Mouse (Mus musculus) left cerebral cortex, postnatal 14 days (tissue): Measurements from ENCODE around the gene Akap4. TPM values are rescaled to one million over a fixed set of nuclear protein-coding genes. Genes with fewer than 3 reads are reported as not detected.
A peak's percentile ranks its signal among the peaks of the same experiment; 100 is the strongest.

Source experiments
- DNase-seq, 2 experiments: peaks; one replicate each; pipeline ENCODE4 v3.0.0; 2021 to 2022; ENCODE audit warnings: low spot score in 2 of 2, mixed read lengths in 1 of 2
- intact Hi-C: fragments of 180-260 bp; cut with DNase I; formaldehyde crosslinking; loops from one replicate; pipeline ENCODE4 v1.15.1; 2025
- long read RNA-seq, 2 experiments: library from polyadenylated mRNA; stranded (forward); transcript quantifications; one replicate each; pipeline ENCODE4 v2.0.0; 2021
- total RNA-seq, 2 experiments: library from RNA; stranded (reverse); gene quantifications; 2 replicates each; pipeline ENCODE4 v1.2.3; 2021

Gene Akap4
- total RNA-seq: not detected
- long read RNA-seq, experiment 1: 0 reads
- long read RNA-seq, experiment 2: 0 reads

DNA sequence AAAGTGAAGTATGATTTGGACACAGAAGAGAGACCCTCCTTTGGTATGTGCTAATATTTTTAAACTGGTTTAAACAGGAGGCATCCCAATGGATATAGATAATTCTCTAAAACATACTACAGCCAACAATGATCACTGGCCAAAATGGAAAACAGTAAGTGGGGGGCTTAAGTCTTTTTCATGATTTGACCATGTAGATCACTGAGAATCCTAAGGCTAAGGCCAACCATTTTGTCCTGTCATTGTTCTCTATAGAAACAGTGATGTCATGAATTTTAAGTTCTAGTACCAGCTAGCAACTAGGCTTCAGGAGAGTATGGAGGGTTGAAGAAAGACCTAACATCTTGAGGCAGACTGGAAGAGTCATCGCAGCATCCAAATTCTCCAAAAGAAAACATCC lies at the start of gene Akap4:
Akap4 (plus strand) TSS at position 301 of the 400 bp plus-strand sequence.
- intact Hi-C loops: no loop called here

DNA sequence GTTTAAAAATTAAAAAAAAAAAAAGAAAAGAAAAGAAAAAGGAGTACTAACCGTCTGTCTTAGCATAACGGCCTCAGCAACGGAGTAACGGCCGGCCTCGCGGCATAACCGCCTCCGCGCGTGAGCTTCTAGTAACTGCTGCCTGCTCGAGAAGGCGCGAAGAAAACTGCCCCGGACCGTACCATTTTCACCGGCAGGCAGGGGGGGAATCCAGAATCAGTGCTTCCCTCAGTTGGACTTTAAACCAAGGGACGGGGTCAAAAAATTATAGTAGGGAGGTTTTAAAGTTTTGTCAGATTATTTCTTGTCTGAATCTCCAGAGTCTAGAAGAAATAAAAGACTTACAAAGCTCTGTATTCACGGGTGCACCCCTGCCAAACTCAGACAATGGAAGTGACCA lies 25.8 kb upstream of the Akap4 start, which contains the start of gene Ccnb3:
Ccnb3 (minus strand) TSS at position 101 of the 400 bp plus-strand sequence.
- intact Hi-C loops: no loop called here
- no peak for DNase-seq

More for the DNA sequence above, at the start of gene Akap4:
- DNase-seq: no peak

DNA sequence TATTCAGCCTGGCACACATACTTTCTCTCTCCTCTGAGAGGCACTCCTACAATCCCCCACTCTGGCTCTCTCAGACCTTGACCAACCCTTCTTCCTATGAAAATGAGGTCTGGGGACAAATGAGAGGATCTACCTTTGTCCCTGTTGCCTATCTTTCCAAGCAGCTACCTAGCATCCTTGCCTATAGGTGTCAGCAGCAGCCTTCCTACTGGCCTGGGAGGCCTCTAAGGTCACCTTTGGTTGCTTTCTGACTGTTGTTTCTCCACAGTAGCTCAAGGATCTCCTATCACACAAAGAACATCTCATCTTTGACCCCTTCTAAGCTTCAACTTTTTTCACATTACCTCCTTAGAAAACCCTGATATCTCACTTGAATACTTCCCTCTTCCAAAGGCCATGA lies 10.3 kb upstream of the Akap4 start:
- intact Hi-C loops: no loop called here
- no peak for DNase-seq

DNA sequence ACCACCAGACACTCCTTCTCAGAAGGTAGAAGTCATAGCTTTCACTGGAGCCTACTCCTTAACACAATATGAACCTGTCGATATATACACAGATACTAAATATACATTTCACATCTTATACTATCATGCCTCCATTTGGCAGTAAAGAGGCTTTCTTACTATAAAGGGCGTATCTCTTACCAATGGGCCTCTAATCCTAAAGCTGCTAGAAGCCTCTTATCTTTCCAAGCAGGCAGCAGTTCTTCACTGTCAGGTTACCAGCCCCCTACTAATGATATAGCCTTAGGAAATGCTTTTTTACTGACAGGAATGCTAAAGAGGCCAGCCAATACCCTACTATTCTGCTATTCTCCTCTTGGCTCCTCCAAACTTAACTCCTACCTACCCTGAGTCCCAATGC lies 9.7 kb upstream of the Akap4 start:
- no peak for DNase-seq
- intact Hi-C loops: no loop called here

DNA sequence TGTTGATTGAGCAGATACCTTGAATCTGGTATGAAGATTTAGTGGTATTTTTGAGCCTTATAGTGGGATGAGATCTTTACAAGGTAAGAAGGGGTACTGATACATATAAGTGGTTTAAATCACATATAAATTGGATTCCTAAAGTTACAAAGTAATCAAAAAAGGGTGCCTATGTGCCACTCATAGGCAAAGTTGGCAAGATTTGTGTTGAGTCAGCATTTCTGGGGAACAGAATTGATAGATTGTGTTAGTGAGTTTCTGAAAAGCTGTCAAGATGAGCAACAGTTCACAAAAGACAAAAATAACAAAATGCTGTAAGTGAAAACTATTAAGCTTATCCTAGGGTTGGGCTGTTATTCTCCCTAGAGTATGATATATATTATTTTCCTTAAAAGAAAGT lies 3.2 kb upstream of the Akap4 start:
- DNase-seq: no peak
- intact Hi-C loops: no loop called here

DNA sequence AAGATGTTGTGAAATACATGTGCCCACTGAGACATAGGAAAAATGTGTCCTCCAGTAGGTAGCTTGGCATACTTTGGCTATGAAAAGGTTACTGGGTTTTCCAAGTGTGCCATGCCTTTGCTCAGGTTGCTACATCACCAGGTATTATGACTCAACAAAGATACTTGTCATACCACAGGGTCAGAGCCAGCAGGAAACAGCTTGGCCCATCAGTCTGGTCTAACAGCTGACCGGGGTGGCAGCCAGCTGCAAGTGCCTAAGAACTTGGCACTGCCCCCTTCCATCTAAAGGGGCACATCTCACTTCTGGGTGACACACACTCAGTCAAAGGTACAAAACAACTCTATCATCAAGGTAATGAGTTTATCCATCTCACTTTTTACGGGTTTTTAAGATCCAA lies 683 bp downstream of the Akap4 start:
- intact Hi-C loops: no loop called here

DNA sequence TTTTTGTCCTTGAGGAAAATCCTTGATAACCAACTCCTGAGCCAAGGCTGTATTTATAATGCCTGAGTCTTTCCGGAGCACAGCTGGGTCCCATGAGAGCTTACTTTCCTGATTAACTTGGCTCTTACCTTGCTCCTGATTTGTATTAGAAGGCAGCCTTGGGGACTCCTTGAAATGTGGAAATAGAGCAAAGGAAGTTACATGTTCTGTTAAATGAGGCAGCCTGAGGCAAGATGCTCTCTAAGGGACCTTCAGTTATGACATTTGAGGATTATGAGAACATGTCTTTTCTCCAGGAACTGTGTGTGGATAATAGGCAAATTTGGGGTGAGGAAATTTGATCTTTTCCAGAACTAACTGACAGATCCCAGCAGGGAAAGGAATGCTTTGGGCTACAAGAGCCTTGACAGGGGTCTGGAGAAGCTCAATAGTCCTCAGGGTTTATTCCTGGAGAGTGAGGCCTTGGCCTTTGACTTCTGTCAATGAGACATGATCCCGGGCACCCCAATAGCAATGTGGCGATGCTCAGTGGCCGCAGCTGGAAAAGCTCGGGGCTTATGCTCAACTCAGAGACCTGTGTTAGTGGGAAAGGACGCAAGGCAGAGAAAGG lies 12.6 kb downstream of the Akap4 start:
- intact Hi-C loops: no loop called here
- no peak for DNase-seq

More for the DNA sequence above, 683 bp downstream of the Akap4 start:
- no peak for DNase-seq

DNA sequence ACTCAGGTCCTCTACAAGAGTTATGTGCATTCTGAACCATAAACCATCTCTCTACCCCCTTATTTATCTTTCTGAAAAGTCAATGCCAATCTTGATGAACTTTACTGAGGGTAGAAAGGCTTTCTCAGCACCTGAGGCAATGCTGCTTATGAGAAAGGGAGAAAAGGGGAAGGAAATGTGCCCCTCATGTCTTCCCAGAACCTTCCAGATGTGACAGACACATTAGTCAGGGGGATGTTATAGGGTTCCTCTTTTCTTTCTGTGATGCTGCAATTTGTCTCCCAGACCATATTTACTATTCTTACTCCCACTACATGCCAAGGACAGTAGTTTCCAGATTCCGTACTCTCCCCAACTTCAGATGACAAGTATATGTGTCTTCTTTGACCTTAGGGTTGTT lies 18.6 kb downstream of the Akap4 start:
- intact Hi-C loops: no loop called here
- no peak for DNase-seq

DNA sequence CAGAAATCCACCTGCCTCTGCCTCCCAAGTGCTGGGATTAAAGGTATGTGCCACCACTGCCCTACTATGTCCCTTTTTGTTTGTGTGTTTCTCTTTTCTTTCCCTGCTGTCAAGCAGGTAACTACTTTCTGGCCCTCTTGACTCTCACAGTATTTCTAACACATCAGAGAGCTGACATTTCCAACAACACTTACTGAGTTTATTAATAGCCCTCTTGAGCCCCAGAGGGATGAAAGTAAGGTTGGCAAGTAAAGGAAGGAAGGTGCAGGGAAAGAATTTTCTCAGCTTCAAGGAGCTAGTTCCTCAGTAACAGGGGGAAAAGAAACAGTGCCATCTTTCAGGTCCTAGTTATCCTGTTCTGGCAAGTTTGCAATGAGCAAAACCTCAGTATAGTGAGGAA lies 23.0 kb downstream of the Akap4 start:
- intact Hi-C loops: no loop called here
- DNase-seq: no peak

DNA sequence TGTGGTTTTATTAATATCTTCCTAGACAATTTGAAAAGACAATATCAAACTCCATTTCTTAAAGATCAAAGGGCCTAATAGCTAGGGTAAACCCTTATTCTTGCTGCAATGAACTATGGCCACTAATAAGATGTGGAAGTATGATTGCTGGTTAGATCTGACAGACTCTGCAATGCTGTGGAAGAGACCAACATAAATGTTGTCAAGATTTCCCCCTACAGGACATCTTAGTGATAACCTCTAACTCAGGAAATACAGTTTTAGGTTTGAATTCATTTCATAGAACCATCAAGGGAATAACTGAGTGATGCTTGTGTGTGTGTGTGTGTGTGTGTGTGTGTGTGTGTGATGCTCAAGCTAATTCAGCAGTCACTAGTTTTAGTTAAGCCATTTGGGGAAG lies 35.0 kb downstream of the Akap4 start:
- intact Hi-C loops: no loop called here

DNA sequence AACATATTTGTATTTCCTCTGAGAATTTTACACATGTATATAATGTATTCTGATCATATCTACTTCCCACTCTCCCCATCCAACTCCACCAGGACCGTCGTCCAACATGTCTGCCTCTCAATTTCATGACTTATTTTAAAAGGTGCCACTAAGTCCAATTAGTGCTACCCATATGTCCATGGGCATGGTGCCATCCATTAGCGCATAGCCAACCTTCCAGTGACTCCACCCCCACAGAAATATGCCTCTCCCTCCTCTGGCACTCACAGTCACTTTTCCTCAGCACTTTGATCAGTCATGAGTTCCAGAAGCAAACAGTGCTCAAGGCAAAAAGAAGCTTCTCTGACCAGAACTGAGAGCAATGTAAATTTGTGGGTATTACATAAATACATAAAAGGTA lies 47.6 kb downstream of the Akap4 start:
- no peak for DNase-seq
- intact Hi-C loops: no loop called here

More for the DNA sequence above, 35.0 kb downstream of the Akap4 start:
- peak in 1 of 2 experiments; percentile 3 for DNase-seq

DNA sequence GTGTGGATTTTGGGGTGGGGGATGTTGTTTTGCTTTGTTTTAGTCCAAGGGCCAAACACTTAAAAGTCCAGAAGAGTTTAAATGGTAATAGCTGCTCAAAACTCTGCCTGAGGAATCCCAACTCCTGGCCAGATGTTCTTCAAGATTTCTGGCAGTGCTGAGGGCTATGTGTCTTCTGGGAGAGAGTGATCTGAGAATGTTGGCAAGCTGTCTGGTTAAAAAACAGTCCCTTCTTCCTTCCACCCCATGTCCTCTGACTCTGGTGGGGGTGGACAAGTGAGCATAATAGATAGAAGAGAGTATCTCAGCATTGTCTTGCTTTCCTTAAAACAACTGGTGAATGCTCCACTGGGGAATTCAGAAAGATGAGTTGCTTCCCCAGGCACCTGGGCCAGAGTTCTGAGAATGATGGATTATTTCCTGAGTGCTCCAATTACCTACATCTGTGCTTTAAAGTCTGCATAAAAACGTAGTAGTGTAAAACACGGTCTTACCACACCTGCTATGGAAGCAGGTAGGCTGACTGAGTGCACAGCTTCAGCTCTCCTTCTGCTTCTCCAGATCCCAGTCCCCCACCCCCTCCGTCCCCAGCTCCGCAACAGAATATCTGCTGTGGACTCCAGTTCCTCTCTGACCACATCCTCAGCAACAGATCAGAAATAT lies 54.4 kb downstream of the Akap4 start:
- intact Hi-C loops: no loop called here
- DNase-seq: no peak

Other genes with a start within 250 kb of the Akap4 start
- not detected for gene Ccnb3, start 25.9 kb upstream of the Akap4 start, total RNA-seq